Mouse (Mus musculus) granulocyte monocyte progenitor cell, adult 5-6 weeks (primary cell): ENCODE measurements around the gene Eps8. TPM values are rescaled to one million over a fixed set of nuclear protein-coding genes. Genes with fewer than 3 reads are reported as not detected.

Experiments
- ATAC-seq: replicated peaks from 2 replicates; pipeline ENCODE4 v1.8.0; 2016; ENCODE audit warnings: mild to moderate bottlenecking, moderate TSS enrichment, inconsistent platforms; ENCODE audit not compliant: poor library complexity, severe bottlenecking
- total RNA-seq, 2 experiments: library from RNA; stranded (forward) in 1 of 2; stranded (reverse) in 1 of 2; fragments of 200-712, 200-1000 nt in 1 of 2; fragments of >200 nt in 1 of 2; fragmentation: Nextera tagmentation in 1 of 2; gene quantifications; 2 replicates each; pipeline ENCODE4 v1.2.3; 2014 to 2017

Gene Eps8
- total RNA-seq, 2 experiments from 2014 or later, result 2.1 to 3.9 TPM

GRCm38 (mm10) chr6:137540346-137540745 is 114.3 kb downstream of the Eps8 start:
- ATAC-seq, result no peak

GRCm38 (mm10) chr6:137539219-137539618 is 115.5 kb downstream of the Eps8 start:
- ATAC-seq, result no peak

GRCm38 (mm10) chr6:137532758-137533157 is 121.9 kb downstream of the Eps8 start:
- no peak for ATAC-seq

- no peak for ATAC-seq
These were observed 128.9 kb downstream of the Eps8 start for GRCm38 (mm10) chr6:137525769-137526168.

DNA sequence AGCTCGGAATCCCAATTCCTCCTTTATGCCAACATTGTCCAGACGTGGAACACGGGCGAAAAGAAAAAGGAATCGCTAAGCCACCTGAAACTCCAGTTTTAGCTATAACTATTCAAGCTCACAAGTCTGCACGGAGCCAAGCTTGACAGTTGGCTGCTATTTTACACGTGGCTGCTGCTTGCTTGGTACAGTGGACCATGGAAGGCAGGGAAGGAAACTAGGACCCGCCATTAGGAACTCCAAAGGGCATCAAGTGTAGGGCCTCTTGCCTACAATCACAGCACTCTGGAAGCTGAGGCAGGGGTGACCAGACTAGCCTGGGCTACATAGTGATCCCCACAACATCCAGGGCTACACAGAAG is 134.4 kb downstream of the Eps8 start:
- no peak for ATAC-seq

DNA sequence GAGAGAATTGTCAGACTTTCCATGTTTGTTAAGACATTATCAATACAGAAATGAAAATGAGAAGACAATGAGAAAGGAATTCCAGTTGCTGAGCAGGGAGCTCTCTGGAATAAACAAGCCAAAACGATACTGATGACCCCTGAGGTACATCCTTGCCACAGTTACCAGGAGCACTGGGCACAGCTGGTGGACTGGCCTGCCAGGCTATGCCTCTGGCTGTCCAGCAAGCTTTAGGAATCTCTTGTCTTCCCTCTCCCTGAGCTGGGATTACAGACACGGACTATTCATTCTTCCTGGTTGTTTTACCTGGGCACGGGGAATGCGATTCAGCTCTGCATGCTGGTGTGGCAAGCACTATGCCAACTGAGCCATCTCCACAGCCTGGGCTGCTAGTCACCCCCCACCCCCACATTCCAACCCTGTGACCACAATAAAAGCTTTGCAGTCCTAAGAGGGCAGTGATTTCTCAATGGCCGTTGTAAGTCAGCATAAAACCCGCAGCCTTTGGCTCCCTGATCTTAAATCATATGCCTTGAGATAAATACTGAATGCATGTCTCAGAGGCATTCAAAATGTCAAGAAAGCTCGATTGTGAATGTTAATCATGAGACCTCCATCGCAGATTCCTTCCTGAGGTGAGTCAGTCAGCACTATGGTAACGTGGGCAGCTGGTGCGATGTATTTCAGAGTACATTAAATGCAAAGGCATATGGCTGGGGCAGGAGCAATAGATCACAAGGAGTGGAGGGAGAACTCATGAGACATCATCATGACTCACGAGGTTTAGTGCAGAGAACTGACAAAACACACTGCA is 134.9 kb downstream of the Eps8 start:
- ATAC-seq, result no peak

DNA sequence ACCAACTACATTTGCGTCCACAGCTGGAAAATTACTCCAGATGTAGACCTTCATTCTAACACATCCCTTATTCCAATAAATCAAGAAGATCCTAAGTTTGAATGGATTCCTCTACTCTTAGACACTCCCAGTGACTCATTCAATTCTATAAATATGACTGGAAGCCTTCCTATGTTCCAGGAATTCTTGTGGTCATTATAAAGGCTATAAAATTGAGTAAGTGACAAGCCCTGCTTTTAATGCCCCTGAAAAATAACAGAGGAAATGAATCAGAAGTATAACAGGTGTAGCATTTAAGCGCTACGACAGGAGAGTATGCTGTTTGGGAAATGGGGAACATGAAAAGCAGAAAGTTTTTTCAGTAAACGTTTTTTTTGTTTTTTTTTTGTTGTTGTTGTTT is 139.8 kb downstream of the Eps8 start:
- ATAC-seq, result no peak

DNA sequence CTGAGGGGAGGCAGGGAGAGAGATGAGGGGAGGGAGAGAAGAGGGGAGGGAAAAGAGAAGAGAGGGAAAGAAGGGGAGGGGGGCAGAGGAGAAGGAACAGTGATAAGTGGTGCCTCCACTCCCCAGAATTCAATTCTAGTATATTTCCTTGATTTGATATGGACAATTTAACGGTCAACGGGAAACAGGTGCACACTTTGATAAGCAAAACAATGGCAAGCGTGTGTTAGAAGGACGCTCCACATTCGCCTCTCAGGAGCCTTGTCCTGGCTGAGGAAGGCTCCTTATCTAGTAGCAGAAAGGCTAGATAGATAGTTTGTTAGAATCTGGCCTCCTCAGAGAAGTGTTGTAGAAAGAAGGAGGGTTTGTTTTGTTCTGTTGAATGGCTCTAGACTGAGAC is 141.9 kb downstream of the Eps8 start:
- ATAC-seq, result no peak

DNA sequence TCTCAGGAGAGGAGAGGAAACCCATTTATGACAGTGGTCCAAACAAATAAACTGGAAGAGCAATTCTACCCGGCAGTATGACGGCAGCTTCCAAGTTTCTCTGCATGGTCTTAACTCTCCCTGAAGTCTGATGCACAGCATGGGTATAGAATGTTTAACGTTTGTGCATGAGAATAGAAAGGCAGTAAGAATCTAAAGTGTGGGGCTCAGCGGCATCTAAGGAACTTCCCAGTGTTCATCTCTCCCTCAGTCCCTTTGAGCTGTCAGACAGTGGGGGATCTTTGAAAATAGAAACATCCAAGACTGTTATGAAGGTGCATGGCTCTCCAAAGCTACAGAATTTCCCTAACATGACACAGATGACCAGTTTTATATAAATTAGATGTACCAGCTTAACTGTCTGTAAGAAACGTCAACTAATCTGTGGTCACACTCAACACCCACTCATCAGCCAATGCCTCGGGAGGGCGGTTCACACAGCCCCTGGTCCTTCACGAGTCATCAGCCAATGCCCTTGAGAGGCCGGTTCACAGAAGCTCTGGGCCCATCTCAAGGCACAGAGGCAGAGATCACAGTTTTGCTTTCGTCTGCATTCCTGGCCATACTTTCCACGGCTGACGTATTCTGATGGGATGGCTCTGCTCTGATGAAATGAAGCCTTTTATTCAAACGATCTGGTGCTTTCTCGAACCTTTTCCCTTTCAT is 145.2 kb downstream of the Eps8 start:
- ATAC-seq, result no peak

DNA sequence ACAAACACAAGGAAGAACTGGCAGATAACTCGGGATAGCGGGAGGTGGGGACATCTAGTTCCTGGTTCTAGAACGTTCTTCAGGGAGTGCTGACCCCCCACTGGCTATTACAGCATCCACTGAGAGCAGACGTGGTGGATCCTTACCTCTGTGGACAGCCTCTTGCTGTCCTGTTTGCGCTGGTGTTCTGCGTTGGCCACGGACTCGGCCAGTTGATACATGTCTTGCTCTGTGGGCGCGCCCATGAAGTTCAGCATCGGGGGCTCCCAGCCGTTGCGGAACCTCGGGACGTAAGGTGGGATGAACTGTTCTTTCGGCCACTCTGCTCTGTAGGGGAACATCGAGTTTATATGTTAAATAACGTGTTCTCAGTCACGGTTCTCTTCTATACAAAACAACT is 145.7 kb downstream of the Eps8 start:
- ATAC-seq, result no peak

DNA sequence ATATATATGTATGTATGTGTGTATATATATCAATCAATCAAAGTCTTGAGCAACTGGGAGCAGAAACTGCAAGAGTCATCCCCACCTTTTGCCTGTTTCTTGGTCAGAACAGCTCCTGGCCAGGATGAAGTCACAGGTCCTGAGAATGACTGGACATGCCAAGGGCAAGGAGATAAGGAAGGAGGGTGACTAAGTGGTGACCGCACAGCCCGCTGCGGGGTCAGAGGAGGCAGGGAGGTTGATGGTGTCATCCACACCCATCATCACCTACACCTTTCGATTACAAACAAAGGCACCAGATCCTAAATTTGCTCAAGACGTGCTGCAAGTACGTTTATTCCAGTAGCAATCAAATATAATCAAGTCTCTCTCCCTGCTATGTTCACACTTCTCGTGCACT is 148.1 kb downstream of the Eps8 start:
- ATAC-seq, result no peak

DNA sequence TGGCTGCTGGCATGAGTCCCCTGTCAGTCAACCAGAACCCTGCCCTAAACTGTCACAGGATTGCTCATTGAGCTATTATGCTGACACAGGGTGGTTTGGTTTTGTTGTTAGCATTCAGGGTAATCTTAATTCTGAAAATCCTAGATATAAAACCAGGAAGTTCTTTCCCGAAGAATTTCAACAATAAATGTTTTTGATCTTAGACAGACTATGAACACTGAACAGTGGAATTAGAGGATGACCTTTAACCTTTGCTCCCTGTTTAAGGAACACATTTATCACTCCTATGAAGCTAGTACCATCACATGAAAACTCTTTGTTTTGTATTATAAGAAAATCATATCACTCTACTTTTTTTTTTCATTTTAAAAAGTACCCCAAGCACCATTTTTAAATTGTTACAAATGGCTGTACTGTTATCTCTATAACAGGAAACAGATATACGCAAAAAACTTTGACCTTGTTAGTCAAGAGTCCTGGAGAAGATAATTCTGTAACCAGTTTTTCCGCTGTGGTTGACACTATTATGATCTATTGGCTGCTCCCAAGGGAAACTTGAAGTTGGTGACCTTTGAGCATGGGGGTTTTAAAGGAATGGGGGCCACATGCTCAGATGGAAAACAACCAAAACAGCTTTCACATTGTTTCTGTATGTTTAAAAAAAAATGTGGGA is 149.0 kb downstream of the Eps8 start:
- no peak for ATAC-seq

- ATAC-seq, result no peak
These were observed 150.6 kb downstream of the Eps8 start for GRCm38 (mm10) chr6:137504052-137504451.

DNA sequence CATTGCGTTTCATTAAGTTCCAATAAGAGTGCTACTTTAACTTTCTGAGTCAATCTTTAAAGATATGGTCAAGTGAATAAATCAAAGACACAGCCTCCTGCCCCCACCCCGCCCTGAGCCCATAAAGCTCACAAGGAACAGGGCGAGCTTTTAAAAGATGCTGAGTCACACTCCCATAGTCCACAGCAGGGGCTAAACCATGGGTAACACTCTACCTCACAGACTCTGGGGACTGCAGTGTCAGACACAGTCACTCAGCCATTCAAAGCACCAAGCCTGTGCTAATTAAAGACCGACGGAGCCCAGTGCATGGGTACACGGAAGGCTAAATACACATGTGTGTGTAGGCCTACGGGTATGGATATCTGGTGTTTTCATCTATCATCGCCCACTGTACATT is 151.2 kb downstream of the Eps8 start:
- no peak for ATAC-seq

GRCm38 (mm10) chr6:137503009-137503408 is 151.7 kb downstream of the Eps8 start:
- ATAC-seq, result no peak

GRCm38 (mm10) chr6:137498781-137499180 is 155.9 kb downstream of the Eps8 start:
- no peak for ATAC-seq

- ATAC-seq, result no peak
These were observed 157.4 kb downstream of the Eps8 start for GRCm38 (mm10) chr6:137497208-137497835.

- no peak for ATAC-seq
These were observed 158.1 kb downstream of the Eps8 start for GRCm38 (mm10) chr6:137496562-137496961.

GRCm38 (mm10) chr6:137495233-137495632 is 159.4 kb downstream of the Eps8 start:
- no peak for ATAC-seq

- no peak for ATAC-seq
These were observed 159.9 kb downstream of the Eps8 start for GRCm38 (mm10) chr6:137494801-137495200.

GRCm38 (mm10) chr6:137494136-137494475 is 160.6 kb downstream of the Eps8 start:
- no peak for ATAC-seq
